Mouse (Mus musculus) urinary bladder, postnatal 36 days (tissue): ENCODE measurements around the gene Map1s.
A peak's percentile ranks its signal among the peaks of the same experiment; 100 is the strongest.

Experiments used
- DNase-seq, 2 experiments: peaks; one replicate each; pipeline ENCODE4 v3.0.0; 2022; ENCODE audit warnings: low spot score in 2 of 2, mixed read lengths in 1 of 2

The Map1s gene

DNA sequence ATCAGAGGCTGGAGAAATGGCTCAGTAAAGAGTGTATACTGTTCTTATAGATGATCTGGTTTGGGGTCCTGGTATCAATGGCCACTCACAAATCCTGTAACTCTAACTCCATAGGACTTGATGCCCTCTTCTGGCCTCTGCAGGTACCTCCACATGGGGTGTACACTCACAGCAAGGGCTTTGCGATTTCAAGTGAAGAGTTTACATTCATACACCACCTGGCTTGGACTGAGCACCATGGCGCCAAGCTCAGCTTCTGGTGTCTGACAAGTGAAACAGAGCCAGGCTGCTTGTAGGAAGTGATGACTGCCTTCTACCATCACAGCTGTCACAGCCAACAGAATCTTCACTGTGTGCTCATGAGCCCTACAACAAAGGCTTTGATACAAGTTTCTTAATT is 35.7 kb downstream of the Map1s start:
- no peak for DNase-seq

DNA sequence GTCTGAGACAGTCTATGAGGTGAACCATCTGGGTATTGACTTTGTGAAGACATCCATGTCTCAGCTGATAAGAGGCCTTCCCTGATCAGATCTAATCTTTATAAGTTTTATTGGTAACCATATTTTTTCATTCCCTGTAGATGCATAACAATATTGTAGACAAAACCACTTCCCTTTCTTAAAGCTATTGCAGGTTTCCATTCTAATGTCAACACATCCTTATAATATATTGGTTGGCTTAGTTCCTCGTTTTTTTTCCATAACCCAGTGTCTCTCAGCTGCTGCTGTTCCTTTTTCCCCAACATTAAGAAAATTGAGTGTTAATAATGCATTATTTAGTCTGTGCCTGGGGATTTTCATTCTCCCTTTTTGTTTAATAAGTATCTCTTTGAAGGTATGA is 37.5 kb downstream of the Map1s start:
- no peak for DNase-seq

DNA sequence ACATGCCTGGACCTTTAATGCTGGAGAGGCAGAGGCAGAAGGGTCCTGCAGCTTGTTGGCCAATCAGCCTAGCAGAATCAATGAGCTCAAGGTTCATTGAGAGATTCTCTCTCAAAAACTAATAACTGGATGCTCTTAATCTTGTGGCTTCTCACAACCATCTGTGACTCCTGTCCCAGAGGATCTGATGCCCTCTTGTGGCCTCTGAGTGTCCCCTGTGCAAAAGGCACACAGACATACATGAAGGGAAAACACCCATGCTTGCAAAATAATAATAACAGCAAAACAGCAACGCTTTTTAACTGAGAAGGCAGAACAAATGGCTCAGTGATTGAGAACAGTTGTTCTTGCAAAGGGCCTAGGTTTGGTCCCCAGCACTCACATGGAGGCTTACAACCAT is 44.1 kb downstream of the Map1s start:
- no peak for DNase-seq

DNA sequence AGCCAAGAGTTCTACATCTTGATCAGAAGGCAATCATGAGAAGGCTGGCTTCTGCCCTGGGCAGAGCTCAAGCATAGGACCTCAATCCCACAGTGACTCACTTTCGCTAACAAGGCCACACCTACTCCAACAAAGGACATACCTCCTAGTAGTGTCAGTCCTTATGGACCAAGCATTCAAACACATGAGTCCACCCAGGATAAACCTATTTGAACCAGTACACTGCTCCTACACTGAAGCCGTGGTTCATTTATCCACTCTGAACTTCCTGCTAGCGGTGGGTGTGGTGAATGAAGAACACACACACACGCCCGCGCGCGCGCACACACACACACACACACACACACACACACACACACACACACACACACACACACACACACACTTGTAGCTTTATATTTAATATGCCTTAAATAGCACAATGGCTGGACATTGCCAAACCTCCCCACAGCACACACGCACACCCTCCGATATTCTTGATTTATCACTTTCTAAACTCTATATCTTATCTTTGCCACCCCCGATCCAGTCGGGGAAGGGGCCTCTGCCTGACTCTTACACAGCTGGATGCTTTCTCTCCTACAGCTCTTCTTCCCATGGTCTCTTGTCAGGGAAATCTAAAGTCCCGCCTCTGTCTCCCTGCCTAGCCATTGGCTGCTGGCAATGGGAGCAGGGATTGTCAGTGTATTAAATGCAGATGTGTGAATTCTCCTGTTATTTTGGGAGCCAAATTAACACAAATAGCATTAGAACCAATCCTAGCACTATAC is 55.2 kb downstream of the Map1s start:
- no peak for DNase-seq

DNA sequence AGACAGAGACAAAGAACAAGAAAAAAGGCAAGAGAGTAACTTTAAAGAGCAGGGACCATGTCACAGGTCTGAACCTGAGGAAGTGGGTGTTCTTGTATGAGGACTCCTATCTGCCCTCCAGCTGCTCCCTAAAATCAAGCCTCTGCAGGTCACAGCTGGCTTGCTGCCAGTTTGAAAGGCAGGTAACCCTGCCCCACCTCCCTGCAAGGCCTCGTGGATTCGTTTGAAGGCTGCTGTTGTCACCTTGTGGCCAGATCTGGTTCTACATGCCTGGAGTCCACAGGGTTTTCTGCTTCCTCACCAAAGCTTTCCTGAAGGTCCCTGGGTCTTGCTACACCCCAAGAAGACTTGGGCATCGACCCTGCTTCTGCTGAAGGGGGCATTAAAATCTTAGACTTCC is 58.4 kb downstream of the Map1s start:
- peak; percentile 82 to 85 for DNase-seq

DNA sequence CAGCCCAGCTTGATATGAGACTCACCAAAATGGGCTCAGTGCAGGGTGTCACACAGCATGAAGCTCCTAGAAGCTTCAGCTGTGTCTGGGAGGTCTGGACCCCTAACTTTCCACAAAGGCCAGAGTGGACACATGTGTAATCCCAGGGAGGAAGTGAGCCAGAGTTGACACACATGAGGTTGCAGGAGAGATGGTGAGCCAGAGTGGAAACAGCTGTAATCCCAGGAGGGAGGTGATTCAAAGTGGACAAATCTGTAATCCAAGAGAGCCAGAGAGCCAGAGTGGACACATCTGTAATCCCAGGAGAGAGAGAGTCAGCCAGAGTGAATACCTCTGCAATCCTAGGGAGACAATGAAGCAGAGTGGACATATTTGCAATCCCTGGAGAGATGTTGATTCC is 59.1 kb downstream of the Map1s start:
- no peak for DNase-seq
